Mouse (Mus musculus): ENCODE data around the gene Dync1i2. TPM values are rescaled to one million over a fixed set of nuclear protein-coding genes. Genes with fewer than 3 reads are reported as not detected.

The Dync1i2 gene
- polyA plus RNA-seq, 1 experiment = 67.3 TPM

GRCm38 (mm10) chr2:71200485-71200884 is 11.0 kb upstream of the Dync1i2 start:
- no peak overlapping the region for H3ac ChIP-seq (ENCODE audit: control insufficient read depth, insufficient read length)
- no peak overlapping the region for H3K4me2 ChIP-seq (ENCODE audit: low read depth)
- TF ChIP-seq E2F4 (IDR thresholded peaks at IDR 0.05; ENCODE audit: insufficient read depth) = no peak
- TF ChIP-seq POLR2AphosphoS2 (IDR thresholded peaks at IDR 0.05; ENCODE audit: insufficient read length, low read depth) = no peak
- TF ChIP-seq CEBPB (IDR thresholded peaks at IDR 0.05; ENCODE audit: insufficient read depth, poor library complexity, severe bottlenecking) = no peak
- no peak for TF ChIP-seq TCF12 (IDR thresholded peaks at IDR 0.05; ENCODE audit: insufficient read depth, poor library complexity, severe bottlenecking)
- TF ChIP-seq USF1 (IDR thresholded peaks at IDR 0.05; ENCODE audit: low read depth) = no peak
- TF ChIP-seq TCF3 (IDR thresholded peaks at IDR 0.05; ENCODE audit: insufficient read length, low read depth) = no peak
- no peak for TF ChIP-seq MYOG (IDR thresholded peaks at IDR 0.05; ENCODE audit: control insufficient read depth in 1 of 3, insufficient read depth in 1 of 3, insufficient read length in 2 of 3, low read depth in 2 of 3)
- TF ChIP-seq SRF (IDR thresholded peaks at IDR 0.05; ENCODE audit: control insufficient read depth, insufficient read length, low read depth) = no peak
- TF ChIP-seq MYOD1 (IDR thresholded peaks at IDR 0.05; ENCODE audit: control insufficient read depth in 1 of 3, insufficient read length in 2 of 3, low read depth in 2 of 3) = no peak
- no peak for TF ChIP-seq REST (IDR thresholded peaks at IDR 0.05; ENCODE audit: insufficient read depth, insufficient read length)
- TF ChIP-seq MAX (IDR thresholded peaks at IDR 0.05; ENCODE audit: low read depth) = no peak
- no peak overlapping the region for H3K4me3 ChIP-seq
- no peaks in the 10 kb centered on the region for H3K36me3 ChIP-seq (ENCODE audit: control insufficient read depth, insufficient read depth)
- H3K79me2 ChIP-seq (ENCODE audit: control insufficient read depth, insufficient read depth) = no peaks in the 10 kb centered on the region
- H3K27me3 ChIP-seq (ENCODE audit: control insufficient read depth, insufficient read depth, insufficient read length) = no peaks in the 10 kb centered on the region

GRCm38 (mm10) chr2:71201886-71202285 is 9.6 kb upstream of the Dync1i2 start:
- Histone ChIP-seq H3K4me2 (ENCODE audit: low read depth) (no peak overlapping the region), H3K79me2 (ENCODE audit: control insufficient read depth, insufficient read depth) (no peaks in the 10 kb centered on the region), H3K4me3 (no peak overlapping the region), H3K27me3 (ENCODE audit: control insufficient read depth, insufficient read depth, insufficient read length) (no peaks in the 10 kb centered on the region), H3K36me3 (ENCODE audit: control insufficient read depth, insufficient read depth) (no peaks in the 10 kb centered on the region), H3ac (ENCODE audit: control insufficient read depth, insufficient read length) (no peak overlapping the region)
- no peak for TF ChIP-seq MAX (IDR thresholded peaks at IDR 0.05; ENCODE audit: low read depth)
- no peak for TF ChIP-seq TCF12 (IDR thresholded peaks at IDR 0.05; ENCODE audit: insufficient read depth, poor library complexity, severe bottlenecking)
- no peak for TF ChIP-seq SRF (IDR thresholded peaks at IDR 0.05; ENCODE audit: control insufficient read depth, insufficient read length, low read depth)
- no peak for TF ChIP-seq REST (IDR thresholded peaks at IDR 0.05; ENCODE audit: insufficient read depth, insufficient read length)
- TF ChIP-seq CEBPB (IDR thresholded peaks at IDR 0.05; ENCODE audit: insufficient read depth, poor library complexity, severe bottlenecking) = no peak
- no peak for TF ChIP-seq TCF3 (IDR thresholded peaks at IDR 0.05; ENCODE audit: insufficient read length, low read depth)
- no peak for TF ChIP-seq USF1 (IDR thresholded peaks at IDR 0.05; ENCODE audit: low read depth)
- no peak for TF ChIP-seq MYOG (IDR thresholded peaks at IDR 0.05; ENCODE audit: control insufficient read depth in 1 of 3, insufficient read depth in 1 of 3, insufficient read length in 2 of 3, low read depth in 2 of 3)
- TF ChIP-seq MYOD1 (IDR thresholded peaks at IDR 0.05; ENCODE audit: control insufficient read depth in 1 of 3, insufficient read length in 2 of 3, low read depth in 2 of 3) = no peak
- no peak for TF ChIP-seq POLR2A (IDR thresholded peaks at IDR 0.05; ENCODE audit: insufficient read length, low read depth)
- no peak for TF ChIP-seq E2F4 (IDR thresholded peaks at IDR 0.05; ENCODE audit: insufficient read depth)
- TF ChIP-seq POLR2AphosphoS2 (IDR thresholded peaks at IDR 0.05; ENCODE audit: insufficient read length, low read depth) = no peak

DNA sequence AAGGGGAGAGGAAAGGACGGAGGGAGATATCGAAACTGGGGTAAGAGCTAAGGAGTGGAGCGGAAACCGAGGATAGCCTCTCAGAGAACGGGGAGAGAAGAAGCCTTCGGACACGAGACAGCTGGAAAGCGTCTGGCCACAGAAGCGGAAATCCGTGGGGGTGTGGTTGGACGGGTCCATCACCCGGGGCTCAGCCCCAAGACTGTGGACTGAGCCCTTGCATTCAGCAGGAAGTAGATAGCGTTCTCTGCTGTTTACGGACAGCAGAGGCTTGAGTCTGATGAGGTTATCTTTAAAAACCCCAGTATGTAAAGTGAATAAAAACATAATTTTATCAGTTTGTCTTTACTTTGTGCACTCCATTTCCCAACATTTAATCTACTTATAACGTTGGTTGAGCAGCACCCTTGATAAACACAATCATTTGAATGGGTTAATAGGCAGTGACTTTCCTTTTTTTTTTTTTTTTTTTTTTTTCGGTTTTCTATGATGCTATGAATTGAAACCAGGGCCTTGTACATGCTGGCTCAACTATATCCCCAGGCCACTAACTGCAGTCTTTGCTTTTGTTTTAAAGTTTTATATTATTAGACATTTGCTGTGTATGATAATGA is 7.6 kb upstream of the Dync1i2 start:
- Histone ChIP-seq H3K36me3 (ENCODE audit: control insufficient read depth, insufficient read depth) (no peaks in the 10 kb centered on the region), H3K27me3 (ENCODE audit: control insufficient read depth, insufficient read depth, insufficient read length) (no peaks in the 10 kb centered on the region), H3K4me2 (ENCODE audit: low read depth) (no peak overlapping the region), H3K79me2 (ENCODE audit: control insufficient read depth, insufficient read depth) (no peaks in the 10 kb centered on the region), H3K4me3 (no peak overlapping the region), H3ac (ENCODE audit: control insufficient read depth, insufficient read length) (no peak overlapping the region)
- TF ChIP-seq TCF12 (IDR thresholded peaks at IDR 0.05; ENCODE audit: insufficient read depth, poor library complexity, severe bottlenecking) (no peak), MYOG (IDR thresholded peaks at IDR 0.05; ENCODE audit: control insufficient read depth in 1 of 3, insufficient read depth in 1 of 3, insufficient read length in 2 of 3, low read depth in 2 of 3) (no peak), POLR2A (IDR thresholded peaks at IDR 0.05; ENCODE audit: insufficient read length, low read depth) (no peak), CEBPB (IDR thresholded peaks at IDR 0.05; ENCODE audit: insufficient read depth, poor library complexity, severe bottlenecking) (no peak), MYOD1 (IDR thresholded peaks at IDR 0.05; ENCODE audit: control insufficient read depth in 1 of 3, insufficient read length in 2 of 3, low read depth in 2 of 3) (no peak), REST (IDR thresholded peaks at IDR 0.05; ENCODE audit: insufficient read depth, insufficient read length) (no peak), E2F4 (IDR thresholded peaks at IDR 0.05; ENCODE audit: insufficient read depth) (no peak), TCF3 (IDR thresholded peaks at IDR 0.05; ENCODE audit: insufficient read length, low read depth) (no peak), SRF (IDR thresholded peaks at IDR 0.05; ENCODE audit: control insufficient read depth, insufficient read length, low read depth) (no peak)

- no peak for TF ChIP-seq MYOG (IDR thresholded peaks at IDR 0.05; ENCODE audit: control insufficient read depth in 1 of 3, insufficient read depth in 1 of 3, insufficient read length in 2 of 3, low read depth in 2 of 3)
- no peak for TF ChIP-seq REST (IDR thresholded peaks at IDR 0.05; ENCODE audit: insufficient read depth, insufficient read length)
- TF ChIP-seq SRF (IDR thresholded peaks at IDR 0.05; ENCODE audit: control insufficient read depth, insufficient read length, low read depth) = no peak
- Histone ChIP-seq H3K4me2 (ENCODE audit: low read depth) (no peak overlapping the region), H3ac (ENCODE audit: control insufficient read depth, insufficient read length) (no peak overlapping the region), H3K36me3 (ENCODE audit: control insufficient read depth, insufficient read depth) (no peaks in the 10 kb centered on the region), H3K79me2 (ENCODE audit: control insufficient read depth, insufficient read depth) (peaks cover 24% of the 10 kb centered on the region), H3K27me3 (ENCODE audit: control insufficient read depth, insufficient read depth, insufficient read length) (no peaks in the 10 kb centered on the region), H3K4me3 (no peak overlapping the region)
These were observed 2.3 kb upstream of the Dync1i2 start for GRCm38 (mm10) chr2:71209041-71209755.

All from myocyte (in vitro differentiated cells).